Mouse (Mus musculus): ENCODE data around the gene Fgf3. TPM values are rescaled to one million over a fixed set of nuclear protein-coding genes. Genes with fewer than 3 reads are reported as not detected.

The Fgf3 gene
- polyA plus RNA-seq, 2 experiments = 0.10 to 0.13 TPM

DNA sequence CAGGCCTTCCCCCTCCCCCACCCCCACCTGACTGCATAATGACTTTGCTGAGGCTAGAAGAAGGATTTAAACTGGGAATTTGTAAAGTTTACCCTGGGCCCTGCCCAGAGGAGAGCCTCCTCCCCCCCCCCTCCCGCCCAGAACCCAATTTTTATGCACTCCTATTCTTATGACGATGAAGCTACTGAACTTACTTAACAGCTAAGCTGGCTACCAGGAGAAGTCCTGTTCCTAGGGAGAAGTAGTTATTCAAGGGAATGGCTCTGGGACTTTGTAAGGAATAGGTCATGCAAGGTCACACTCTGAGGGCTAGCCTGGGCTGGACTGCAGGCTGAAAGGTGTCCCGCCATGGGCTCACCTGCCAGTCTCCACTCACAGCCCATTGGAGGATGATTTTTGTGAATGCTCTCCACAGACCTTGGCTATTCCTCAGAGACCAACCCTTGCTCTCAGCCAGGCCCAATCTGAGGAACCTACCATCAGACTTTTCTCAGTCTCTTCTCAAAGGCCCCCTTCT is 20.0 kb downstream of the Fgf3 start:
- H3K4me2 ChIP-seq (ENCODE audit: low read depth) = no peak overlapping the region
- H3K4me1 ChIP-seq (replicated peaks; ENCODE audit: control insufficient read depth in 2 of 2, insufficient read depth in 2 of 2, low read length in 1 of 2) = 0 out of 4 replicates have a peak, but pooled peaks cover 0 to 2% of the 10 kb centered on the region in 2 experiments
- ATAC-seq (ENCODE audit: insufficient read depth) = no peak
- TF ChIP-seq CTCF (IDR thresholded peaks at IDR 0.05; ENCODE audit: low read depth) (no peak), EP300 (IDR thresholded peaks at IDR 0.05; ENCODE audit: low read depth) (no peak)
- no peaks in the 10 kb centered on the region for H3K9me3 ChIP-seq (ENCODE audit: control insufficient read depth, low read length)
- DNase-seq (ENCODE audit: low read depth in 3 of 3, low spot score in 3 of 3) = no peak
- no peak overlapping the region for H3K27ac ChIP-seq
- peaks cover 37% of the 10 kb centered on the region for H3K27me3 ChIP-seq (ENCODE audit: control insufficient read depth, insufficient read depth, low read length)
- WGBS (ENCODE audit: insufficient replicate concordance) = 64% methylated on average over 3 of the region's 3 CpGs
- H3K36me3 ChIP-seq (replicated peaks; ENCODE audit: control insufficient read depth, insufficient read depth, low read depth) = no peaks in the 10 kb centered on the region
- H3K4me3 ChIP-seq (ENCODE audit: insufficient read depth in 1 of 2, low read depth in 2 of 2, low read length in 2 of 2) = no peak overlapping the region
- no peak overlapping the region for H3K9ac ChIP-seq (replicated peaks)

DNA sequence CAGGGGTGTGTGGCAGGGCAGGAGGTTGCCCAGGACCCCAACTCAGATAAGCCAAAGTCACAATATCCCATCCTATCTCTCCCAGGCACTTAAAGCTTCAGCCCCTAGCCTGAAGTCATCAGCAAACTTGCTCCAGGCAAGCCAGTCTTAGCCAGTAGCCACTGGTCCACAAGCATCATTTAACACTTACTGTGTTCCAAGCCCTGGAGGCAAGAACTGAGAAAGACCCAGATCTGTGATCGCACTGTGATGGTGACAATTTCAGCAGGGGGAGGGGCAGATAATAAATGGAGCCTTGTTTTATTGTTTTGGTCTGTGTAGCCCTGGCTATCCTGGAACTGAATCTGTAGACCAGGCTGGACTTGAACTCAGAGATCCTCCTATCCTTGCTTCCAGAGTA is 20.8 kb downstream of the Fgf3 start:
- Histone ChIP-seq H3K36me3 (replicated peaks; ENCODE audit: control insufficient read depth, insufficient read depth, low read depth) (no peaks in the 10 kb centered on the region), H3K9me3 (ENCODE audit: control insufficient read depth, low read length) (no peaks in the 10 kb centered on the region), H3K9ac (replicated peaks) (no peak overlapping the region), H3K27ac (no peak overlapping the region), H3K27me3 (ENCODE audit: control insufficient read depth, insufficient read depth, low read length) (peaks cover 46% of the 10 kb centered on the region), H3K4me2 (ENCODE audit: low read depth) (no peak overlapping the region), H3K4me3 (ENCODE audit: insufficient read depth in 1 of 2, low read depth in 2 of 2, low read length in 2 of 2) (no peak overlapping the region), H3K4me1 (replicated peaks; ENCODE audit: control insufficient read depth in 2 of 2, insufficient read depth in 2 of 2, low read length in 1 of 2) (0 out of 4 replicates have a peak, but pooled peaks cover 0 to 2% of the 10 kb centered on the region in 2 experiments)
- TF ChIP-seq CTCF (IDR thresholded peaks at IDR 0.05; ENCODE audit: low read depth) (no peak), EP300 (IDR thresholded peaks at IDR 0.05; ENCODE audit: low read depth) (no peak)
- WGBS (ENCODE audit: insufficient replicate concordance) = 76% methylated on average over 1 of the region's 1 CpGs
- ATAC-seq (ENCODE audit: insufficient read depth) = no peak
- DNase-seq (ENCODE audit: low read depth in 3 of 3, low spot score in 3 of 3) = no peak

DNA sequence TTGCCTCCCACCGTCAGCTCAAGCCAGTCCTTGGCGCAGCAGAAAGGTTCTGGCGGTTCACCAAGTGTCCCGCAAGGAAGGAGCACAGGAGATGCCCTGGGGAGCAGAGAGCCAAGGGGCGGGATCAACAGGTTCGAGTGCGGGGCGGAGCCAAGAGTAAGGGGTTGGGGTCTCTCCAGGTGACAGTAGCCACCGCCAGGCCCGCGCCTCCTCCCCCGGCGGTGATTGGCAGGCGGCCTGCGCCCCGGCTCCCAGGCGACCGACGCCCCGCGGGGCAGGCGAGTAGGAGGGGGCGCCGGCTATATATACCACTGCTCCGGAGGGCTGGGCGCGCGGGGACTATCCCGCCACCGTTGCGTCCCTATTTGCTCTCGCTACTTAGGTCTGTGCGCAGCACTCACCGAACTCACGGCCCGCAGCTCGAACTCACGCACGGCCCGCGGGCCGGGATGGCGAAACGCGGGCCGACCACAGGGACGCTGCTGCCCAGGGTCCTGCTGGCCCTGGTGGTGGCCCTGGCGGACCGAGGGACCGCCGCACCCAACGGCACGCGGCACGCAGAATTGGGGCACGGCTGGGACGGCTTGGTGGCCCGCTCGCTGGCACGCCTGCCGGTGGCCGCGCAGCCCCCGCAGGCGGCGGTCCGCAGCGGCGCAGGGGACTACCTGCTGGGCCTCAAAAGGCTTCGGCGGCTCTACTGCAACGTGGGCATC is 23.3 kb downstream of the Fgf3 start:
- no peaks in the 10 kb centered on the region for H3K4me1 ChIP-seq (replicated peaks; ENCODE audit: control insufficient read depth in 2 of 2, insufficient read depth in 2 of 2, low read length in 1 of 2)
- H3K4me2 ChIP-seq (ENCODE audit: low read depth) = no peak overlapping the region
- DNase-seq (ENCODE audit: low read depth in 3 of 3, low spot score in 3 of 3) (no peak), ATAC-seq (ENCODE audit: insufficient read depth) (no peak)
- H3K36me3 ChIP-seq (replicated peaks; ENCODE audit: control insufficient read depth, insufficient read depth, low read depth) = no peaks in the 10 kb centered on the region
- H3K9ac ChIP-seq (replicated peaks) = no peak overlapping the region
- H3K4me3 ChIP-seq (ENCODE audit: insufficient read depth in 1 of 2, low read depth in 2 of 2, low read length in 2 of 2) = no peak overlapping the region
- peaks cover 66% of the 10 kb centered on the region for H3K27me3 ChIP-seq (ENCODE audit: control insufficient read depth, insufficient read depth, low read length)
- no peak overlapping the region for H3K27ac ChIP-seq
- TF ChIP-seq EP300 (IDR thresholded peaks at IDR 0.05; ENCODE audit: low read depth) = no peak
- TF ChIP-seq CTCF (IDR thresholded peaks at IDR 0.05; ENCODE audit: low read depth) = no peak
- WGBS (ENCODE audit: insufficient replicate concordance) = 2% methylated on average over 66 of the region's 72 CpGs
- no peaks in the 10 kb centered on the region for H3K9me3 ChIP-seq (ENCODE audit: control insufficient read depth, low read length)

- no peak for ATAC-seq (ENCODE audit: insufficient read depth)
- Histone ChIP-seq H3K4me1 (replicated peaks; ENCODE audit: control insufficient read depth in 2 of 2, insufficient read depth in 2 of 2, low read length in 1 of 2) (no peaks in the 10 kb centered on the region), H3K27me3 (ENCODE audit: control insufficient read depth, insufficient read depth, low read length) (peaks cover 67% of the 10 kb centered on the region), H3K9me3 (ENCODE audit: control insufficient read depth, low read length) (no peaks in the 10 kb centered on the region), H3K36me3 (replicated peaks; ENCODE audit: control insufficient read depth, insufficient read depth, low read depth) (no peaks in the 10 kb centered on the region), H3K4me2 (ENCODE audit: low read depth) (no peak overlapping the region), H3K4me3 (ENCODE audit: insufficient read depth in 1 of 2, low read depth in 2 of 2, low read length in 2 of 2) (no peak overlapping the region), H3K9ac (replicated peaks) (no peak overlapping the region), H3K27ac (no peak overlapping the region)
- no peak for DNase-seq (ENCODE audit: low read depth in 3 of 3, low spot score in 3 of 3)
- WGBS (ENCODE audit: insufficient replicate concordance) = 2% methylated on average over 28 of the region's 28 CpGs
- TF ChIP-seq CTCF (IDR thresholded peaks at IDR 0.05; ENCODE audit: low read depth) (no peak), EP300 (IDR thresholded peaks at IDR 0.05; ENCODE audit: low read depth) (no peak)
Observed at GRCm38 (mm10) chr7:144861769-144862070, 23.8 kb downstream of the Fgf3 start.

DNA sequence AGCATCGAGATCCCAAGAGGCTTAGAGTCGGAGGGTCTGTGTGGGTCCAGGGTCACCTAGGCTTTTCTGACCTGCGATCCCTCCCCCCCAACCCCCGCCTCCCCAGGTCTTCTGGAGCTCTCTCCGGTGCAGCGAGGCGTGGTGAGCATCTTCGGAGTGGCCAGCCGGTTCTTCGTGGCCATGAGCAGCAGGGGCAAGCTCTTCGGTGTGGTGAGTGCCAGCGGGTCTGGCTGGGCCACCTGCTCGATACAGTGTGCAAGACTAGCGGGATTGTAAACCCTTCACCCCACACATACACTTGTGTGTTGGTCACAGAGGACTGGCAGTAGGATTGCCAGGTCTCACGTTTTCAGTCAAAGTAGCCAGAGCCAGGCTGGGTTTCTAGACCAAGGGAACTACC is 24.2 kb downstream of the Fgf3 start:
- WGBS (ENCODE audit: insufficient replicate concordance) = 3% methylated on average over 15 of the region's 15 CpGs
- Histone ChIP-seq H3K4me3 (ENCODE audit: insufficient read depth in 1 of 2, low read depth in 2 of 2, low read length in 2 of 2) (no peak overlapping the region), H3K4me2 (ENCODE audit: low read depth) (no peak overlapping the region), H3K36me3 (replicated peaks; ENCODE audit: control insufficient read depth, insufficient read depth, low read depth) (no peaks in the 10 kb centered on the region), H3K27ac (no peak overlapping the region), H3K9ac (replicated peaks) (no peak overlapping the region), H3K4me1 (replicated peaks; ENCODE audit: control insufficient read depth in 2 of 2, insufficient read depth in 2 of 2, low read length in 1 of 2) (no peaks in the 10 kb centered on the region), H3K27me3 (ENCODE audit: control insufficient read depth, insufficient read depth, low read length) (peaks cover 67% of the 10 kb centered on the region), H3K9me3 (ENCODE audit: control insufficient read depth, low read length) (no peaks in the 10 kb centered on the region)
- TF ChIP-seq EP300 (IDR thresholded peaks at IDR 0.05; ENCODE audit: low read depth) (no peak), CTCF (IDR thresholded peaks at IDR 0.05; ENCODE audit: low read depth) (no peak)
- ATAC-seq (ENCODE audit: insufficient read depth) (no peak), DNase-seq (ENCODE audit: low read depth in 3 of 3, low spot score in 3 of 3) (no peak)
